Mouse (Mus musculus): ENCODE measurements around the gene Actl6b.

The Actl6b gene

GRCm38 (mm10) chr5:137553411-137553837 is at the start of gene Actl6b:
TSS of gene Actl6b (plus strand) at chr5:137553517.
- DNase-seq (ENCODE audit: low spot score in 2 of 2), result peak; percentile 90 to 93

GRCm38 (mm10) chr5:137504041-137504440 is 49.3 kb upstream of the Actl6b start:
- DNase-seq (ENCODE audit: low spot score in 2 of 2), result no peak

- DNase-seq (ENCODE audit: low spot score in 2 of 2), result peak; percentile 80 to 81
Observed at GRCm38 (mm10) chr5:137510014-137510501, 43.3 kb upstream of the Actl6b start.

GRCm38 (mm10) chr5:137510573-137511390 is 42.5 kb upstream of the Actl6b start:
- no peak for DNase-seq (ENCODE audit: low spot score in 2 of 2)

- DNase-seq (ENCODE audit: low spot score in 2 of 2), result no peak
Observed at GRCm38 (mm10) chr5:137511706-137512105, 41.6 kb upstream of the Actl6b start.

- no peak for DNase-seq (ENCODE audit: low spot score in 2 of 2)
Observed at GRCm38 (mm10) chr5:137512847-137513794, 40.2 kb upstream of the Actl6b start.

- DNase-seq (ENCODE audit: low spot score in 2 of 2), result no peak
Observed at GRCm38 (mm10) chr5:137513951-137514721, 39.2 kb upstream of the Actl6b start.

GRCm38 (mm10) chr5:137514811-137515210 is 38.5 kb upstream of the Actl6b start:
- no peak for DNase-seq (ENCODE audit: low spot score in 2 of 2)

GRCm38 (mm10) chr5:137518436-137518835 is 34.9 kb upstream of the Actl6b start, which contains the start of gene Gigyf1:
TSS of gene Gigyf1 (plus strand) at chr5:137518548.
- DNase-seq (ENCODE audit: low spot score in 2 of 2), result no peak

GRCm38 (mm10) chr5:137519691-137520550 is 33.4 kb upstream of the Actl6b start:
- no peak for DNase-seq (ENCODE audit: low spot score in 2 of 2)

GRCm38 (mm10) chr5:137521861-137522260 is 31.5 kb upstream of the Actl6b start:
- no peak for DNase-seq (ENCODE audit: low spot score in 2 of 2)

- DNase-seq (ENCODE audit: low spot score in 2 of 2), result no peak
Observed at GRCm38 (mm10) chr5:137522711-137523110, 30.6 kb upstream of the Actl6b start.

GRCm38 (mm10) chr5:137523396-137524250 is 29.7 kb upstream of the Actl6b start:
- DNase-seq (ENCODE audit: low spot score in 2 of 2), result no peak

- no peak for DNase-seq (ENCODE audit: low spot score in 2 of 2)
Observed at GRCm38 (mm10) chr5:137524251-137524515, 29.1 kb upstream of the Actl6b start.

GRCm38 (mm10) chr5:137524671-137525070 is 28.6 kb upstream of the Actl6b start:
- no peak for DNase-seq (ENCODE audit: low spot score in 2 of 2)

GRCm38 (mm10) chr5:137525511-137525910 is 27.8 kb upstream of the Actl6b start:
- no peak for DNase-seq (ENCODE audit: low spot score in 2 of 2)

- DNase-seq (ENCODE audit: low spot score in 2 of 2), result no peak
Observed at GRCm38 (mm10) chr5:137526192-137526936, 27.0 kb upstream of the Actl6b start.

GRCm38 (mm10) chr5:137527413-137527812 is 25.9 kb upstream of the Actl6b start:
- no peak for DNase-seq (ENCODE audit: low spot score in 2 of 2)
